9 mouse cellular contexts compared by ENCODE assay signal in the genomic region with DNA sequence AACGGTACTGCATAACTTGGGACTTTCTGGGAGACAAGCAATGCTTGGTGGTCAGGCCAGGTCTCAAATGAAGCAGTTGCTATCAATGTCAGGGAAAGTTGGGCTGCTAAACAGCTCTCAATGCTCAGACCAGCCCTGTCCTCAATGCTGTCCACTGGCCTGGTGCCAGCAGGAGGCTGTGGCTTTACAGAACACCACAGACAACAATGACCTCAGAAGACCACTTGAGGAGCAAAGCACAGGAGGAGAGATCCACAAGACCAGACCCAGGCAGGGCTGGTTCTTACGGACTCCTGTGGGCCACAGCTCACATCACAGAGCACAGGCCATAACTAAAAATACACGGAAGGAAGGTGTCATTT. TPM values are rescaled to one million over a fixed set of nuclear protein-coding genes. Genes with fewer than 3 reads are reported as not detected.
DNase-seq lines count a peak whose midpoint lies in the region; ATAC-seq and TF ChIP-seq lines count a peak whose summit lies in the region.
"Had no signal": no experiment of that assay in that cellular context is flagged by ENCODE, and none has a peak within 500 bp of the region (broad histone marks: within the 10 kb centered on the region; RNA-seq: fewer than 3 reads in every experiment).

No protein-coding gene starts in this region.

- H3K4me2 ChIP-seq in liver, embryonic 12.5 days: no peak overlapping the region
- H3K4me2 ChIP-seq in liver, postnatal 0 days (ENCODE audit: low read depth, low read length): no peak overlapping the region
- H3K4me2 ChIP-seq in heart, embryonic 11.5 days: no peak overlapping the region; the same call in 1 of the 2 replicates

- no peak overlapping the region for H3K9ac ChIP-seq in liver, embryonic 12.5 days
- no peak overlapping the region for H3K9ac ChIP-seq in liver, postnatal 0 days (replicated peaks)
- H3K9ac ChIP-seq in heart, embryonic 11.5 days (ENCODE audit: low read depth, low read length): no peak overlapping the region
- H3K9ac ChIP-seq: liver, embryonic 14.5 days had no signal

- no peaks in the 10 kb centered on the region for H3K27me3 ChIP-seq in liver, embryonic 12.5 days (replicated peaks)
- no peaks in the 10 kb centered on the region for H3K27me3 ChIP-seq in liver, postnatal 0 days (ENCODE audit: insufficient read depth, low read length)
- H3K27me3 ChIP-seq in heart, embryonic 11.5 days (ENCODE audit: control insufficient read depth, insufficient read depth, low read length): no peaks in the 10 kb centered on the region

- peak overlapping the region; percentile 45; the same call in 1 of the 2 replicates for H3K27ac ChIP-seq in liver, embryonic 12.5 days
- no peak overlapping the region for H3K27ac ChIP-seq in liver, postnatal 0 days (ENCODE audit: low read depth)
- H3K27ac ChIP-seq in cortical plate, adult 2 months (ENCODE audit: insufficient read depth, low read length): peak overlapping the region; percentile 30; the same call in 1 of the 2 replicates
- peak overlapping the region; percentile 2 for H3K27ac ChIP-seq in heart, embryonic 11.5 days (ENCODE audit: low read depth, low read length)
- H3K27ac ChIP-seq: liver, embryonic 14.5 days had no signal

- no peak for TF ChIP-seq POLR2A in cortical plate, adult 2 months (IDR thresholded peaks at IDR 0.05; ENCODE audit: extremely low read depth, insufficient read depth, low read length)

- H3K4me1 ChIP-seq in liver, embryonic 12.5 days: peaks cover 45% of the 10 kb centered on the region
- peaks cover 2% of the 10 kb centered on the region; the same call in 1 of the 2 replicates for H3K4me1 ChIP-seq in liver, postnatal 0 days (ENCODE audit: insufficient read depth)
- H3K4me1 ChIP-seq in cortical plate, adult 2 months (ENCODE audit: control insufficient read depth, insufficient read depth, low read length): peaks cover 15% of the 10 kb centered on the region
- H3K4me1 ChIP-seq in heart, embryonic 11.5 days (ENCODE audit: control insufficient read depth, insufficient read depth, low read length): peaks cover 24% of the 10 kb centered on the region

- no peak for TF ChIP-seq CTCF in liver, postnatal 0 days (IDR thresholded peaks at IDR 0.05; ENCODE audit: low read depth)
- no peak for TF ChIP-seq CTCF in cortical plate, adult 2 months (IDR thresholded peaks at IDR 0.05; ENCODE audit: extremely low read depth, insufficient read depth, low read length)

- H3K4me3 ChIP-seq in liver, embryonic 12.5 days: no peak overlapping the region
- no peak overlapping the region for H3K4me3 ChIP-seq in liver, postnatal 0 days (ENCODE audit: low read depth, low read length)
- H3K4me3 ChIP-seq in cortical plate, adult 2 months (ENCODE audit: insufficient read depth, low read length): no peak overlapping the region
- no peak overlapping the region for H3K4me3 ChIP-seq in heart, embryonic 11.5 days (ENCODE audit: low read depth, low read length)

- TF ChIP-seq EP300 in liver, postnatal 0 days (IDR thresholded peaks at IDR 0.05; ENCODE audit: low read depth): no peak

- WGBS in liver, embryonic 12.5 days (ENCODE audit: insufficient replicate concordance): 82% methylated on average over 3 of the region's 3 CpGs
- 68% methylated on average over 3 of the region's 3 CpGs for WGBS in liver, postnatal 0 days (ENCODE audit: insufficient replicate concordance)
- WGBS in heart, embryonic 11.5 days (ENCODE audit: insufficient replicate concordance): 43% methylated on average over 3 of the region's 3 CpGs

- ATAC-seq in liver, embryonic 12.5 days: no peak
- no peak for ATAC-seq in liver, postnatal 0 days
- ATAC-seq in heart, embryonic 11.5 days (replicated peaks; ENCODE audit: insufficient number of reproducible peaks, low FRiP score, low TSS enrichment): 0 out of 2 replicates have a peak, but pooled peaks have one; percentile 6

- DNase-seq in liver, postnatal 0 days: no peak
- peak; percentile 61 to 64 for DNase-seq in kidney, postnatal 25 days
- no peak for DNase-seq in spleen, adult 18-20 months
- no peak for DNase-seq in yolk sac, embryonic 10.5 days (ENCODE audit: low spot score)
- DNase-seq in spleen, adult 12 weeks (ENCODE audit: low spot score): no peak

- H3K9me3 ChIP-seq in liver, embryonic 12.5 days (replicated peaks): no peaks in the 10 kb centered on the region
- H3K9me3 ChIP-seq in liver, postnatal 0 days (ENCODE audit: low read length): no peaks in the 10 kb centered on the region
- H3K9me3 ChIP-seq in heart, embryonic 11.5 days (replicated peaks; ENCODE audit: control insufficient read depth, low read length): no peaks in the 10 kb centered on the region

- peaks cover 100% of the 10 kb centered on the region for H3K36me3 ChIP-seq in liver, embryonic 12.5 days
- H3K36me3 ChIP-seq in liver, postnatal 0 days (replicated peaks; ENCODE audit: insufficient read depth, low read length): peaks cover 73% of the 10 kb centered on the region
- H3K36me3 ChIP-seq in heart, embryonic 11.5 days (ENCODE audit: control insufficient read depth, insufficient read depth, low read length): peaks cover 15% of the 10 kb centered on the region; the same call in 1 of the 2 replicates

RNA-seq across cellular contexts. Expression of gene Fam53b, which starts 59.3 kb away (rescaled TPM):
- 27.2 and 28.8 TPM in 2 replicates for polyA plus RNA-seq in liver, embryonic 12.5 days (2016; fragmentation: Nextera tagmentation; extraction: Ambion mirVana)
- 15.2 and 17.2 TPM in 2 replicates for polyA plus RNA-seq in liver, postnatal 0 days (2015; fragmentation: Nextera tagmentation; extraction: Ambion mirVana)
- polyA plus RNA-seq in cortical plate, adult 2 months (2012; rRNA removed): 21.4 and 21.9 TPM in 2 replicates
- polyA plus RNA-seq in heart, embryonic 11.5 days (2014; fragmentation: Nextera tagmentation; extraction: Ambion mirVana): 11.9 and 14.5 TPM in 2 replicates

Comparison
In these comparisons a context has a peak if more than half of its experiments do, and no peak if none do; other contexts are left out.
1. DNase-seq: peak in kidney, postnatal 25 days (2 of 2); none in liver, postnatal 0 days (single experiment), spleen, adult 18-20 months (0 of 2), yolk sac, embryonic 10.5 days (single experiment) and spleen, adult 12 weeks (single experiment).